Mouse (Mus musculus) thymus, adult 2 months (tissue): ENCODE results near the gene Psmd11.

Experiments used
- CTCF ChIP-seq: fragments of 200-500 bp; IDR thresholded peaks from 2 replicates; pipeline ENCODE4 v1.5.1; 2012; ENCODE audit warnings: mild to moderate bottlenecking, control low read depth, low read length, moderate library complexity, borderline replicate concordance; ENCODE audit not compliant: control insufficient read depth, poor library complexity, insufficient read depth; ENCODE audit errors: extremely low read depth
- POLR2A ChIP-seq: fragments of 200-500 bp; IDR thresholded peaks from 2 replicates; pipeline ENCODE4 v1.6.1; 2012; ENCODE audit warnings: mild to moderate bottlenecking, low read length, control low read depth, moderate library complexity; ENCODE audit not compliant: control insufficient read depth, poor library complexity, insufficient read depth; ENCODE audit errors: extremely low read depth

DNA sequence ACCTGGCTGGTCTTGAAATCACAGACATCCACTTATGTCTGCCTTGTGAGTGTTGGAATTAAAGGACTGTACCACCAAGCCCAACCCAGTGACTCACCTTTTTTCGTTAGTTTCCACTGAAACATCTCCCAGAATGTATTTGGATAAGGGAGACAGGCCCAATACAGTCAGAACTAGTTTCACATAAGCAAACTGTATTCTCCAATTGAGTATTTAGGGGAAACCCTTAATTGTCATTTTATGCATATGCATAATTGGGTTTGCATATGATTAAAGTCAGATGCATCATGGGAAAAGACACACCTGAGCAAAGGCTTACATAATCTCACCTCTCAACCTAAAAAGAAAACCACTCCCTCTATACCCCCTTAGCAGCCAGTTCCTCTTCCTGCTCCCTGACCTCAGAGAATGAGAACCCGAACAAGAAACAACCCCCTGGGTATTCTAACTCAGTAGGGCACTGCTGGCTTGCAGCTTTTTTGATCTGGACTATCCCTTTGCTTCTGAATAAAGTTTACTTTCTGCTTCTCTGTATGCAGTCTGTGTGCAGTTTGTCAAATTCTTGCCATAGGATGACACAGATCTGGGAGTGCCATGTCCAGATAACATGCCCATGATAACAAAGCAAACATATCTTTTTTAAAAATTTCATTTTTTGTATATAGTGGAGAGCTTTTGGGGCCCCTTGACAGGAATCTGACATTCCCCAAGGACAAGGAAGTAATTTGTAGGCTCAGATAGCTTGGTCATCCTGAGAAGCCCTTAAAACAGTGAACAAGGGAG lies 8.0 kb upstream of the Psmd11 start:
- no peak for TF ChIP-seq CTCF
- no peak for TF ChIP-seq POLR2A
